In genomic region chr7:126799468-126800268, GRCm38 (mm10) we compare ENCODE assay signal across 8 mouse cellular contexts. TPM values are rescaled to one million over a fixed set of nuclear protein-coding genes. Genes with fewer than 3 reads are reported as not detected.
DNase-seq lines count a peak whose midpoint lies in the region; ATAC-seq and TF ChIP-seq lines count a peak whose summit lies in the region.

No protein-coding gene starts in this region.

- peak overlapping the region; percentile 99 for H3K4me3 ChIP-seq in G1E (ENCODE audit: low read depth, low read length)
- peak overlapping the region; percentile 92 for H3K4me3 ChIP-seq in cerebellum, adult 2 months (replicated peaks; ENCODE audit: insufficient read depth, low read depth, low read length)
- peak overlapping the region; percentile 88 for H3K4me3 ChIP-seq in intestine, embryonic 16.5 days (ENCODE audit: low read length)
- peak overlapping the region; percentile 88 for H3K4me3 ChIP-seq in midbrain, embryonic 16.5 days (ENCODE audit: low read depth, low read length)

- H3K27ac ChIP-seq in cerebellum, adult 2 months (ENCODE audit: insufficient read depth, low read length) = peak overlapping the region; percentile 100
- peak overlapping the region; percentile 99 for H3K27ac ChIP-seq in intestine, embryonic 16.5 days (ENCODE audit: low read length)
- H3K27ac ChIP-seq in midbrain, embryonic 16.5 days (ENCODE audit: low read length) = peak overlapping the region; percentile 96

- peak; percentile 46 for DNase-seq in layer of hippocampus, adult 11-12 months (ENCODE audit: low spot score)
- no peak for DNase-seq in layer of hippocampus, postnatal 14 days (ENCODE audit: low spot score in 2 of 2)
- peak; percentile 93 for DNase-seq in G1E (ENCODE audit: low spot score)
- peak; percentile 83 to 90 for DNase-seq in cerebellum, adult 2 months
- DNase-seq in frontal cortex, postnatal 25 days (ENCODE audit: low spot score in 2 of 2) = peak; percentile 60 to 71
- DNase-seq in embryo, embryonic 11 days = no peak

- H3K9ac ChIP-seq in intestine, embryonic 16.5 days (ENCODE audit: low read depth, low read length) = peak overlapping the region; percentile 77
- H3K9ac ChIP-seq in midbrain, embryonic 16.5 days (ENCODE audit: low read depth, low read length) = peak overlapping the region; percentile 85

- TF ChIP-seq POLR2A in cerebellum, adult 2 months (IDR thresholded peaks at IDR 0.05; ENCODE audit: borderline replicate concordance, insufficient read depth, low read length) = peak; percentile 82

- H3K4me2 ChIP-seq in intestine, embryonic 16.5 days (ENCODE audit: low read depth, low read length) = peak overlapping the region; percentile 76
- H3K4me2 ChIP-seq in midbrain, embryonic 16.5 days (ENCODE audit: low read length) = peak overlapping the region; percentile 93

- peaks cover 3% of the 10 kb centered on the region; the same call in 1 of the 2 replicates for H3K27me3 ChIP-seq in G1E (ENCODE audit: insufficient read depth, low read length)
- no peaks in the 10 kb centered on the region for H3K27me3 ChIP-seq in cerebellum, adult 2 months (ENCODE audit: control insufficient read depth, insufficient read depth, low read length)
- H3K27me3 ChIP-seq in intestine, embryonic 16.5 days (replicated peaks; ENCODE audit: control insufficient read depth, insufficient read depth, low read length) = no peaks in the 10 kb centered on the region
- H3K27me3 ChIP-seq in midbrain, embryonic 16.5 days (ENCODE audit: control insufficient read depth, insufficient read depth, low read depth, low read length) = no peaks in the 10 kb centered on the region

- H3K4me1 ChIP-seq in G1E (ENCODE audit: insufficient read depth, low read depth, low read length) = peaks cover 75% of the 10 kb centered on the region
- H3K4me1 ChIP-seq in cerebellum, adult 2 months (ENCODE audit: control insufficient read depth, insufficient read depth, low read length) = peaks cover 19% of the 10 kb centered on the region
- peaks cover 32% of the 10 kb centered on the region for H3K4me1 ChIP-seq in intestine, embryonic 16.5 days (ENCODE audit: control insufficient read depth, insufficient read depth, low read length)
- H3K4me1 ChIP-seq in midbrain, embryonic 16.5 days (ENCODE audit: control insufficient read depth, insufficient read depth, low read length) = peaks cover 28% of the 10 kb centered on the region

- H3K9me3 ChIP-seq in G1E (replicated peaks) = no peaks in the 10 kb centered on the region
- H3K9me3 ChIP-seq in intestine, embryonic 16.5 days (ENCODE audit: control insufficient read depth, low read length) = no peaks in the 10 kb centered on the region
- H3K9me3 ChIP-seq in midbrain, embryonic 16.5 days (replicated peaks; ENCODE audit: control insufficient read depth, low read length, poor library complexity, severe bottlenecking) = no peaks in the 10 kb centered on the region

- peak; percentile 64 for ATAC-seq in G1E (ENCODE audit: extremely low read depth, insufficient number of reproducible peaks, low FRiP score, poor library complexity, severe bottlenecking)
- ATAC-seq in intestine, embryonic 16.5 days = peak; percentile 87
- peak; percentile 92 for ATAC-seq in midbrain, embryonic 16.5 days

- WGBS in cerebellum, adult 2 months = under 1% methylated on average over 38 of the region's 38 CpGs
- 3% methylated on average over 38 of the region's 38 CpGs for WGBS in intestine, embryonic 16.5 days
- 1% methylated on average over 38 of the region's 38 CpGs for WGBS in midbrain, embryonic 16.5 days

- peaks cover 46% of the 10 kb centered on the region for H3K36me3 ChIP-seq in G1E (replicated peaks)
- H3K36me3 ChIP-seq in intestine, embryonic 16.5 days (ENCODE audit: control insufficient read depth, insufficient read depth, low read length) = peaks cover 11% of the 10 kb centered on the region
- H3K36me3 ChIP-seq in midbrain, embryonic 16.5 days (ENCODE audit: control insufficient read depth, insufficient read depth, low read length) = peaks cover 9% of the 10 kb centered on the region

- TF ChIP-seq CTCF in G1E (IDR thresholded peaks at IDR 0.05; ENCODE audit: low read depth, low read length) = no peak
- TF ChIP-seq CTCF in cerebellum, adult 2 months (IDR thresholded peaks at IDR 0.05; ENCODE audit: borderline replicate concordance, insufficient read depth, low read depth, low read length) = peak; percentile 39; the same call in 1 of the 2 replicates

RNA-seq across cellular contexts. Expression of gene Fam57b, which starts 2.2 kb away (rescaled TPM):
- 100 to 1,000 TPM; 109 to 112 TPM for total RNA-seq in layer of hippocampus, postnatal 14 days (2021)
- total RNA-seq in G1E (2014; fragmentation: Nextera tagmentation) = not detected in 2 replicates
- total RNA-seq in G1E (2017) = 0.05 TPM in 1 of 2 replicates, not detected in the other
- 0.02 and 0.06 TPM in 2 replicates for polyA plus RNA-seq in G1E (2012)
- polyA plus RNA-seq in cerebellum, adult 2 months (2012; rRNA removed) = 193 and 196 TPM in 2 replicates
- polyA plus RNA-seq in intestine, embryonic 16.5 days (2015; fragmentation: Nextera tagmentation; extraction: Ambion mirVana) = 1.0 and 1.4 TPM in 2 replicates
- polyA plus RNA-seq in midbrain, embryonic 16.5 days (2015; fragmentation: Nextera tagmentation; extraction: Ambion mirVana) = 55.0 and 61.1 TPM in 2 replicates

RNA-seq across cellular contexts. Expression of gene Ppp4c, which starts 7.4 kb away (rescaled TPM):
- 10 to 100 TPM; 49.0 to 51.8 TPM for total RNA-seq in layer of hippocampus, postnatal 14 days (2021)
- total RNA-seq in G1E (2014; fragmentation: Nextera tagmentation) (126 and 176 TPM in 2 replicates), G1E (2017) (186 and 199 TPM in 2 replicates)
- polyA plus RNA-seq in G1E (2012) = 169 and 192 TPM in 2 replicates
- 110 and 119 TPM in 2 replicates for polyA plus RNA-seq in cerebellum, adult 2 months (2012; rRNA removed)
- 213 and 215 TPM in 2 replicates for polyA plus RNA-seq in intestine, embryonic 16.5 days (2015; fragmentation: Nextera tagmentation; extraction: Ambion mirVana)
- 155 and 182 TPM in 2 replicates for polyA plus RNA-seq in midbrain, embryonic 16.5 days (2015; fragmentation: Nextera tagmentation; extraction: Ambion mirVana)

RNA-seq across cellular contexts. Expression of gene Tbx6, which starts 18.4 kb away (rescaled TPM):
- total RNA-seq in layer of hippocampus, postnatal 14 days (2021) = under 1 TPM; 0.53 to 0.57 TPM
- total RNA-seq in G1E (2014; fragmentation: Nextera tagmentation) (2.5 and 8.4 TPM in 2 replicates), G1E (2017) (0.11 and 0.29 TPM in 2 replicates)
- polyA plus RNA-seq in G1E (2012) = 0.85 and 1.1 TPM in 2 replicates
- 2.2 TPM in 2 replicates for polyA plus RNA-seq in cerebellum, adult 2 months (2012; rRNA removed)
- polyA plus RNA-seq in intestine, embryonic 16.5 days (2015; fragmentation: Nextera tagmentation; extraction: Ambion mirVana) = 0.36 and 0.37 TPM in 2 replicates
- polyA plus RNA-seq in midbrain, embryonic 16.5 days (2015; fragmentation: Nextera tagmentation; extraction: Ambion mirVana) = 0.51 and 0.64 TPM in 2 replicates

RNA-seq across cellular contexts. Expression of gene Ypel3, which starts 22.9 kb away (rescaled TPM):
- total RNA-seq in layer of hippocampus, postnatal 14 days (2021) = 100 to 1,000 TPM; 195 to 196 TPM
- 41.6 and 86.7 TPM in 2 replicates for total RNA-seq in G1E (2014; fragmentation: Nextera tagmentation)
- 20.2 and 23.1 TPM in 2 replicates for total RNA-seq in G1E (2017)
- 78.1 and 78.3 TPM in 2 replicates for polyA plus RNA-seq in G1E (2012)
- 628 and 636 TPM in 2 replicates for polyA plus RNA-seq in cerebellum, adult 2 months (2012; rRNA removed)
- polyA plus RNA-seq in intestine, embryonic 16.5 days (2015; fragmentation: Nextera tagmentation; extraction: Ambion mirVana) = 59.5 and 61.5 TPM in 2 replicates
- polyA plus RNA-seq in midbrain, embryonic 16.5 days (2015; fragmentation: Nextera tagmentation; extraction: Ambion mirVana) = 162 and 191 TPM in 2 replicates

RNA-seq across cellular contexts. Expression of gene 4930451I11Rik, which starts 31.8 kb away (rescaled TPM):
- total RNA-seq in layer of hippocampus, postnatal 14 days (2021) = not detected
- total RNA-seq in G1E (2014; fragmentation: Nextera tagmentation) (not detected in 2 replicates), G1E (2017) (not detected in 2 replicates)
- not detected in 2 replicates for polyA plus RNA-seq in G1E (2012)
- polyA plus RNA-seq in cerebellum, adult 2 months (2012; rRNA removed) = not detected in 2 replicates
- not detected in 2 replicates for polyA plus RNA-seq in intestine, embryonic 16.5 days (2015; fragmentation: Nextera tagmentation; extraction: Ambion mirVana)
- not detected in 2 replicates for polyA plus RNA-seq in midbrain, embryonic 16.5 days (2015; fragmentation: Nextera tagmentation; extraction: Ambion mirVana)

Comparison
In these comparisons a context has a peak if more than half of its experiments do, and no peak if none do; other contexts are left out.
1. DNase-seq: peak in layer of hippocampus, adult 11-12 months (single experiment), G1E (single experiment), cerebellum, adult 2 months (2 of 2) and frontal cortex, postnatal 25 days (2 of 2); none in layer of hippocampus, postnatal 14 days (0 of 2) and embryo, embryonic 11 days (single experiment).
2. RNA of gene Fam57b, which starts 2.2 kb away (polyA plus RNA-seq): 193 to 196 TPM in cerebellum, adult 2 months and 55.0 to 61.1 TPM in midbrain, embryonic 16.5 days; 1.0 to 1.4 TPM in intestine, embryonic 16.5 days and 0.02 to 0.06 TPM in G1E; every median in the first group is over 10 times any median in the second.
3. Peak in every context shown above with its lines, with median percentiles within 50 percentile points of each other: ATAC-seq, H3K4me3 ChIP-seq and H3K27ac ChIP-seq.